Mouse (Mus musculus): ENCODE measurements at regions not wholly inside any gene's neighbourhood (a gene's known extent, or its start where the extent isn't known, plus 50 kb on each side); places are given as distances from the start of the nearest gene placed in this dataset.

DNA sequence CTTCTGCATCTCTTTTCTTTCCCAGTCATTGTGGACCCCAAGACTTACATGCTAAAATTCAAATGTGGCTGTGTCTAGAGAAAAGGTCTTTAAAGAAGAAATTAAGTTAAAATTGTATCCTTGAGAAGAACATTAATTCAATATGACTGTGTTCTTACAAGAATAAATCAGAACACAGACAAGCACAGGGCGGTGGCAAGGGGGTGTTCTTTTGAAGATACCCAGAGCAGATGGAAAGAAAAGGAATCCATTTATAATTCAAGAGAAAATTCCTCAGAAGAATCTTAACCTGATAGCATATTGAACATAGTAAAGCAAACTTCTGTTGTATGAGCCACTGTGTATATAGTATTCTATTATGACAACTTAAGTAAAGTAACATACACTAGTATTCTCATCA lies 436.7 kb downstream of the Psat1 start:
- no peak overlapping the region for H3K4me3 ChIP-seq (ENCODE audit: low read depth, low read length)
- no peaks in the 10 kb centered on the region for H3K27me3 ChIP-seq (ENCODE audit: control insufficient read depth, insufficient read depth, low read length)
- H3K9ac ChIP-seq (replicated peaks; ENCODE audit: low read depth, low read length) = no peak overlapping the region
- H3K4me1 ChIP-seq (ENCODE audit: control insufficient read depth, insufficient read depth, low read length) = no peaks in the 10 kb centered on the region
- H3K4me2 ChIP-seq (replicated peaks; ENCODE audit: low read depth, low read length) = no peak overlapping the region
- 80% methylated on average over 1 of the region's 1 CpGs for whole genome bisulfite sequencing
- no peak overlapping the region for H3K27ac ChIP-seq (ENCODE audit: low read length)
- no peaks in the 10 kb centered on the region for H3K9me3 ChIP-seq (ENCODE audit: control insufficient read depth, low read depth, low read length)
- no peak for ATAC-seq (ENCODE audit: insufficient number of reproducible peaks, insufficient read depth, low FRiP score, low read depth)
- H3K36me3 ChIP-seq (ENCODE audit: control insufficient read depth, insufficient read depth, low read length) = no peaks in the 10 kb centered on the region

- no peak overlapping the region for H3K4me3 ChIP-seq (ENCODE audit: low read depth, low read length)
These were observed 444.2 kb downstream of the Psat1 start for GRCm38 (mm10) chr19:15502985-15503354.

GRCm38 (mm10) chr19:15502315-15502984 lies 444.7 kb downstream of the Psat1 start:
- H3K9ac ChIP-seq (replicated peaks; ENCODE audit: low read depth, low read length) = no peak overlapping the region
- no peak overlapping the region for H3K27ac ChIP-seq (ENCODE audit: low read length)
- no peak overlapping the region for H3K4me3 ChIP-seq (ENCODE audit: low read depth, low read length)
- ATAC-seq (ENCODE audit: insufficient number of reproducible peaks, insufficient read depth, low FRiP score, low read depth) = no peak
- H3K4me2 ChIP-seq (replicated peaks; ENCODE audit: low read depth, low read length) = no peak overlapping the region
- 85% methylated on average over 9 of the region's 9 CpGs for WGBS
- H3K4me1 ChIP-seq (ENCODE audit: control insufficient read depth, insufficient read depth, low read length) = no peaks in the 10 kb centered on the region
- H3K9me3 ChIP-seq (ENCODE audit: control insufficient read depth, low read depth, low read length) = no peaks in the 10 kb centered on the region
- no peaks in the 10 kb centered on the region for H3K27me3 ChIP-seq (ENCODE audit: control insufficient read depth, insufficient read depth, low read length)
- H3K36me3 ChIP-seq (ENCODE audit: control insufficient read depth, insufficient read depth, low read length) = no peaks in the 10 kb centered on the region

More at GRCm38 (mm10) chr19:15502985-15503354, 444.2 kb downstream of the Psat1 start:
- no peak overlapping the region for H3K9ac ChIP-seq (replicated peaks; ENCODE audit: low read depth, low read length)
- H3K4me2 ChIP-seq (replicated peaks; ENCODE audit: low read depth, low read length) = no peak overlapping the region
- H3K36me3 ChIP-seq (ENCODE audit: control insufficient read depth, insufficient read depth, low read length) = no peaks in the 10 kb centered on the region
- no peaks in the 10 kb centered on the region for H3K4me1 ChIP-seq (ENCODE audit: control insufficient read depth, insufficient read depth, low read length)
- H3K9me3 ChIP-seq (ENCODE audit: control insufficient read depth, low read depth, low read length) = no peaks in the 10 kb centered on the region
- 75% methylated on average over 1 of the region's 1 CpGs for WGBS
- H3K27me3 ChIP-seq (ENCODE audit: control insufficient read depth, insufficient read depth, low read length) = no peaks in the 10 kb centered on the region
- ATAC-seq (ENCODE audit: insufficient number of reproducible peaks, insufficient read depth, low FRiP score, low read depth) = no peak
- no peak overlapping the region for H3K27ac ChIP-seq (ENCODE audit: low read length)

DNA sequence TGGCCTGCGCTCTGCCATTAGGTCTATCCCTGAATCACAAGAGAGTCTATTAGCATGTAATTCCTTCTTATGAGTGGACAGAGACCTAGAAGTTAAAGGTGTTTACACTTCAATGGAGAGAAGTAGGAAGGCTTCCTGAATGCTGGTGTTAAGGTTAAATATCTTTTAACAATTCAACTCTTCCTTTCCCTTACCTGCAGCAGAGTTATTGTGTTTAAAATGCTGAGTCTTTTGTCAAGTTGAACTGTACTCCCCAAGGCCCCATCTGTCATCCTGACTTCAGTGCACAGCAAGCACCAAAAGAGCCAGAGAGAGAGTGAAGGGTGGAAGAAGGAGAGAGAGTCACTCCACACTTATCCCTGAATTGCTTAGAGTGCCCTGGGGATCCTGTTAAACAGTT lies 451.6 kb downstream of the Psat1 start:
- Histone ChIP-seq H3K27ac (ENCODE audit: low read length) (no peak overlapping the region), H3K4me2 (replicated peaks; ENCODE audit: low read depth, low read length) (no peak overlapping the region), H3K9me3 (ENCODE audit: control insufficient read depth, low read depth, low read length) (no peaks in the 10 kb centered on the region), H3K9ac (replicated peaks; ENCODE audit: low read depth, low read length) (no peak overlapping the region), H3K4me3 (ENCODE audit: low read depth, low read length) (no peak overlapping the region), H3K27me3 (ENCODE audit: control insufficient read depth, insufficient read depth, low read length) (no peaks in the 10 kb centered on the region), H3K4me1 (ENCODE audit: control insufficient read depth, insufficient read depth, low read length) (no peaks in the 10 kb centered on the region), H3K36me3 (ENCODE audit: control insufficient read depth, insufficient read depth, low read length) (no peaks in the 10 kb centered on the region)
- ATAC-seq (ENCODE audit: insufficient number of reproducible peaks, insufficient read depth, low FRiP score, low read depth) = no peak
- WGBS = 91% methylated on average over 1 of the region's 1 CpGs

DNA sequence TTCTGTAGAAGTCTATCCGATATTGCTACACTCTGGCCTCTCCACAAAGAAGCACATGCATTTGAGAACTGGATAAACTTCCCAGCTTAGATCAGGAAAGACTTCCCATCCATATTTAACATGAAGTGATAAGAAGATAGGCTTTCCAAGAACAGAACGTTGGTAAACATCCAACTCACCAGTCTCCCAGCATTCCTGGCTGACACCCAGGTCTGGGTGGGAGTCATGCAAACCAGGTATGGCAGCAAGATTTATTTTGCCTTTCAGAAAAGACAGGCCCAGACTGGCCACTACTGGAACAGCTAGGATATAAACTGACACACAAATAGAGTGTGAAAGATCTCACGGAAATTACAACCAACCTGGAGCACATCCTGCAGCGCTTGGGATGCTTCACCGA lies 459.6 kb downstream of the Psat1 start:
- Histone ChIP-seq H3K36me3 (ENCODE audit: control insufficient read depth, insufficient read depth, low read length) (no peaks in the 10 kb centered on the region), H3K27me3 (ENCODE audit: control insufficient read depth, insufficient read depth, low read length) (no peaks in the 10 kb centered on the region), H3K4me3 (ENCODE audit: low read depth, low read length) (no peak overlapping the region), H3K9ac (replicated peaks; ENCODE audit: low read depth, low read length) (no peak overlapping the region), H3K4me2 (replicated peaks; ENCODE audit: low read depth, low read length) (no peak overlapping the region), H3K27ac (ENCODE audit: low read length) (no peak overlapping the region), H3K4me1 (ENCODE audit: control insufficient read depth, insufficient read depth, low read length) (no peaks in the 10 kb centered on the region), H3K9me3 (ENCODE audit: control insufficient read depth, low read depth, low read length) (no peaks in the 10 kb centered on the region)
- WGBS = 85% methylated on average over 5 of the region's 5 CpGs
- ATAC-seq (ENCODE audit: insufficient number of reproducible peaks, insufficient read depth, low FRiP score, low read depth) = no peak

DNA sequence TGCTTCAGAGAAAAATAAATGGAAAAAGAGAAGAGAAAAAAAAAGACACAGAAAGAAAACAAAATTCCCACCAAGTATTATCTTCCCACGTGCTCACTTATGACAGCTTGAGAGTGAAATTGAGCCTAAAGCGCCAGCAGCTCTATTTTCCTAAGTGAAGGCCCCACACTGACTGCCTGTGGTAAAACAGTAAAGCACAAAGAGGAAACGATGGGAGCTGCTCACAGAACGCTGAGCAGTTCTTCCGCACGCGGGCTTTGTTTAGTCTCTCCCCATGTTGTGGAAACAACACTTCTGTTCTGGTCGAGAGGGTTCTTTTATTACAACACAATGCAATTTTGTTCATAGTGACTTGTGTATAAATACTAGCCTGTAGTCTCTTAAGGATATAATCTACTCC lies 465.5 kb downstream of the Psat1 start:
- WGBS = 51% methylated on average over 8 of the region's 8 CpGs

GRCm38 (mm10) chr19:15469541-15469940 lies 477.6 kb downstream of the Psat1 start:
- Histone ChIP-seq H3K4me1 (ENCODE audit: control insufficient read depth, insufficient read depth, low read length) (no peaks in the 10 kb centered on the region), H3K9ac (replicated peaks; ENCODE audit: low read depth, low read length) (no peak overlapping the region), H3K4me2 (replicated peaks; ENCODE audit: low read depth, low read length) (no peak overlapping the region), H3K27me3 (ENCODE audit: control insufficient read depth, insufficient read depth, low read length) (no peaks in the 10 kb centered on the region), H3K36me3 (ENCODE audit: control insufficient read depth, insufficient read depth, low read length) (no peaks in the 10 kb centered on the region), H3K4me3 (ENCODE audit: low read depth, low read length) (no peak overlapping the region), H3K27ac (ENCODE audit: low read length) (no peak overlapping the region), H3K9me3 (ENCODE audit: control insufficient read depth, low read depth, low read length) (no peaks in the 10 kb centered on the region)
- ATAC-seq (ENCODE audit: insufficient number of reproducible peaks, insufficient read depth, low FRiP score, low read depth) = no peak
- WGBS = 80% methylated on average over 10 of the region's 10 CpGs

More for the DNA sequence above, 465.5 kb downstream of the Psat1 start:
- Histone ChIP-seq H3K27me3 (ENCODE audit: control insufficient read depth, insufficient read depth, low read length) (no peaks in the 10 kb centered on the region), H3K36me3 (ENCODE audit: control insufficient read depth, insufficient read depth, low read length) (no peaks in the 10 kb centered on the region), H3K4me2 (replicated peaks; ENCODE audit: low read depth, low read length) (no peak overlapping the region), H3K4me1 (ENCODE audit: control insufficient read depth, insufficient read depth, low read length) (no peaks in the 10 kb centered on the region), H3K27ac (ENCODE audit: low read length) (no peak overlapping the region), H3K9me3 (ENCODE audit: control insufficient read depth, low read depth, low read length) (no peaks in the 10 kb centered on the region), H3K9ac (replicated peaks; ENCODE audit: low read depth, low read length) (no peak overlapping the region), H3K4me3 (ENCODE audit: low read depth, low read length) (no peak overlapping the region)
- ATAC-seq (ENCODE audit: insufficient number of reproducible peaks, insufficient read depth, low FRiP score, low read depth) = no peak

DNA sequence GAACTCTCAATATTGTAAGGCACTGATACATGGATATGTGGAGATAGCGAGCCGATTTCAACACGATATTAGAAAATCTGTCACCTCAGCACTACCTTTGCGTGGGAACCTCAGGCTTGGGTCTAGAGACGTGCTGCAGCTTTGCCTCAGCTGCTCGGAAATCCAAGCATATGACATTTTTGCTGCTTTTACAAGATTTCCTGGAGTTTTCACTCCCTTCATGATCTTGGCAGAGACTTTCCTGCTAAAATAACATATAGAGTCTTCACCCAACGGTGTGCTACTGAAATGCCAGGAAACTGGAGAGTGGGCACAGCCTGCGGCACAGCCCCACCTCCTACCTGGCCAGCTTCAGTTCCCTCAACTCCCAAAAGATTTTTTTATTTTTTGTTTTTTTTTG lies 480.4 kb downstream of the Psat1 start:
- 88% methylated on average over 8 of the region's 8 CpGs for WGBS
- no peak overlapping the region for H3K4me3 ChIP-seq (ENCODE audit: low read depth, low read length)
- H3K4me2 ChIP-seq (replicated peaks; ENCODE audit: low read depth, low read length) = no peak overlapping the region
- H3K36me3 ChIP-seq (ENCODE audit: control insufficient read depth, insufficient read depth, low read length) = no peaks in the 10 kb centered on the region
- H3K27me3 ChIP-seq (ENCODE audit: control insufficient read depth, insufficient read depth, low read length) = no peaks in the 10 kb centered on the region
- H3K9me3 ChIP-seq (ENCODE audit: control insufficient read depth, low read depth, low read length) = no peaks in the 10 kb centered on the region
- no peak for ATAC-seq (ENCODE audit: insufficient number of reproducible peaks, insufficient read depth, low FRiP score, low read depth)
- no peak overlapping the region for H3K27ac ChIP-seq (ENCODE audit: low read length)
- H3K9ac ChIP-seq (replicated peaks; ENCODE audit: low read depth, low read length) = no peak overlapping the region
- H3K4me1 ChIP-seq (ENCODE audit: control insufficient read depth, insufficient read depth, low read length) = no peaks in the 10 kb centered on the region
